22 mouse cellular contexts compared by ENCODE assay signal in genomic region chr11:83843534-83843933, GRCm38 (mm10). TPM values are rescaled to one million over a fixed set of nuclear protein-coding genes. Genes with fewer than 3 reads are reported as not detected.
DNase-seq lines count a peak whose midpoint lies in the region; ATAC-seq and TF ChIP-seq lines count a peak whose summit lies in the region.
"Had no signal": no experiment of that assay in that cellular context is flagged by ENCODE, and none has a peak within 500 bp of the region (broad histone marks: within the 10 kb centered on the region; RNA-seq: fewer than 3 reads in every experiment).

No protein-coding gene starts in this region.

- H3K36me3 ChIP-seq in kidney, adult 2 months (ENCODE audit: control insufficient read depth, insufficient read depth, low read length), result no peaks in the 10 kb centered on the region
- H3K36me3 ChIP-seq in neural tube, embryonic 15.5 days, result no peaks in the 10 kb centered on the region
- H3K36me3 ChIP-seq: intestine, embryonic 15.5 days; lung, embryonic 15.5 days had no signal

- H3K9me3 ChIP-seq in neural tube, embryonic 15.5 days (replicated peaks), result no peaks in the 10 kb centered on the region
- H3K9me3 ChIP-seq: intestine, embryonic 15.5 days; liver, embryonic 12.5 days; lung, embryonic 15.5 days had no signal

- H3K27me3 ChIP-seq in kidney, adult 2 months (replicated peaks; ENCODE audit: control insufficient read depth, insufficient read depth, low read length), result no peaks in the 10 kb centered on the region
- peaks cover 19% of the 10 kb centered on the region; the same call in 1 of the 2 replicates for H3K27me3 ChIP-seq in neural tube, embryonic 15.5 days (replicated peaks)
- H3K27me3 ChIP-seq: intestine, embryonic 15.5 days had no signal

- no peak overlapping the region; the same call in 1 of the 2 replicates for H3K27ac ChIP-seq in kidney, adult 2 months (ENCODE audit: insufficient read depth, low read depth, low read length)
- H3K27ac ChIP-seq in neural tube, embryonic 15.5 days (replicated peaks), result no peak overlapping the region
- H3K27ac ChIP-seq: hindbrain, embryonic 14.5 days; intestine, embryonic 15.5 days; liver, embryonic 12.5 days; lung, embryonic 15.5 days had no signal

- TF ChIP-seq POLR2A in kidney, adult 2 months (IDR thresholded peaks at IDR 0.05; ENCODE audit: low read depth, low read length), result no peak

- no peak for ATAC-seq in neural tube, embryonic 15.5 days (ENCODE audit: low FRiP score)
- ATAC-seq: intestine, embryonic 15.5 days; liver, embryonic 12.5 days had no signal

- no peak overlapping the region for H3K4me2 ChIP-seq in neural tube, embryonic 15.5 days
- H3K4me2 ChIP-seq: hindbrain, embryonic 14.5 days; intestine, embryonic 15.5 days; liver, embryonic 12.5 days; lung, embryonic 15.5 days; midbrain, embryonic 11.5 days had no signal

- H3K4me3 ChIP-seq in kidney, adult 2 months (ENCODE audit: insufficient read depth, low read depth, low read length), result no peak overlapping the region
- no peak overlapping the region for H3K4me3 ChIP-seq in neural tube, embryonic 15.5 days (replicated peaks)
- H3K4me3 ChIP-seq: intestine, embryonic 15.5 days; liver, embryonic 12.5 days; lung, embryonic 15.5 days had no signal

- 57% methylated on average over 6 of the region's 6 CpGs for WGBS in kidney, adult 2 months
- 98% methylated on average over 6 of the region's 6 CpGs for WGBS in neural tube, embryonic 15.5 days

- no peak for TF ChIP-seq CTCF in kidney, adult 2 months (conservative IDR thresholded peaks at IDR 0.05; ENCODE audit: insufficient read depth, insufficient read length, low read depth, low read length)

- H3K4me1 ChIP-seq in kidney, adult 2 months (ENCODE audit: control insufficient read depth, insufficient read depth, low read length), result peaks cover 30% of the 10 kb centered on the region
- no peaks in the 10 kb centered on the region for H3K4me1 ChIP-seq in neural tube, embryonic 15.5 days
- H3K4me1 ChIP-seq: intestine, embryonic 15.5 days; liver, embryonic 12.5 days; lung, embryonic 15.5 days had no signal

- no peak overlapping the region for H3K9ac ChIP-seq in neural tube, embryonic 15.5 days (replicated peaks)
- H3K9ac ChIP-seq: hindbrain, embryonic 14.5 days; intestine, embryonic 15.5 days; liver, embryonic 12.5 days; lung, embryonic 15.5 days had no signal

- peak; percentile 34 to 39 for DNase-seq in urinary bladder, adult 18-20 months (ENCODE audit: low spot score in 2 of 2)
- no peak for DNase-seq in urinary bladder, postnatal 4 days (ENCODE audit: low spot score in 2 of 2)
- peak; percentile 82 for DNase-seq in kidney, adult 2 months
- DNase-seq in kidney, postnatal 36 days, result peak; percentile 75 to 80
- DNase-seq in urinary bladder, postnatal 25 days (ENCODE audit: low spot score), result peak; percentile 28
- DNase-seq in gastrocnemius, adult 18-20 months (ENCODE audit: low spot score), result no peak
- DNase-seq in right cerebral cortex, postnatal 14 days, result no peak
- DNase-seq: adrenal gland, postnatal 25 days; cerebellum, adult 8-10 months; gastrocnemius, postnatal 25 days; heart, postnatal 10 days; layer of hippocampus, adult 9-11 months; retina, postnatal 1 day; thymus, adult 18-20 months had no signal

RNA-seq across cellular contexts. Expression of gene Hnf1b, which starts 6.3 kb away (rescaled TPM):
- polyA plus RNA-seq in kidney, adult 2 months (2012; rRNA removed), result 161 and 172 TPM in 2 replicates
- total RNA-seq in gastrocnemius, adult 18-20 months (2021), result not detected
- 0.77 and 1.2 TPM in 2 replicates for polyA plus RNA-seq in neural tube, embryonic 15.5 days (2015; fragmentation: Nextera tagmentation; extraction: Ambion mirVana)
- total RNA-seq: gastrocnemius, postnatal 25 days; heart, postnatal 10 days; monocyte, adult 5-6 weeks had no signal
- polyA plus RNA-seq: embryonic facial prominence, embryonic 14.5 days; midbrain, embryonic 11.5 days had no signal

Comparison
In these comparisons a context has a peak if more than half of its experiments do, and no peak if none do; other contexts are left out.
1. DNase-seq: peak in urinary bladder, adult 18-20 months (2 of 2), kidney, adult 2 months (single experiment), kidney, postnatal 36 days (2 of 2) and urinary bladder, postnatal 25 days (single experiment); none in urinary bladder, postnatal 4 days (0 of 2), gastrocnemius, adult 18-20 months (single experiment) and right cerebral cortex, postnatal 14 days (single experiment).
2. RNA of gene Hnf1b, which starts 6.3 kb away (polyA plus RNA-seq): 161 to 172 TPM in kidney, adult 2 months; 0.77 to 1.2 TPM in neural tube, embryonic 15.5 days; every median in the first group is over 10 times any median in the second.